Mouse (Mus musculus): ENCODE results near the gene Trim67.

Gene Trim67

DNA sequence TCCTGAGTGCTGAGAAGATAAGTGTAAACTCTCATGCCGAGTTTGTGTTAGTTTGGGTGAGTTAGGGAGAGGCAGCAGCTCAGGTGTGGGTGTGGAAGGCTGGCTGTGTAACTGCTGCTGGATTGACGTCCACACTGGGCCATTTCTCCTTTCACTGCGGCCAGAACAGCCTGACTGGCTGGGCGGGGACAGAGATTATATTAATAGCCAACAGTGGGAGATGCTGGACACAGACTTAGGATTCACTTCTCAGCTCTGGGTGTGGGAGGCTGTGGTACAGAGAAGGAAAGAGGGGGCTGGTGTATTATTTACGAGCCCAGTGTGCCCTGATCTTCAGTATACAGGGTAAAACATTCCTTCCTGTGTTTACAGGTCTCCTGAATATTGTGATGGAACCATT lies 85.2 kb downstream of the Trim67 start:
- DNase-seq (ENCODE audit: low spot score): no peak

DNA sequence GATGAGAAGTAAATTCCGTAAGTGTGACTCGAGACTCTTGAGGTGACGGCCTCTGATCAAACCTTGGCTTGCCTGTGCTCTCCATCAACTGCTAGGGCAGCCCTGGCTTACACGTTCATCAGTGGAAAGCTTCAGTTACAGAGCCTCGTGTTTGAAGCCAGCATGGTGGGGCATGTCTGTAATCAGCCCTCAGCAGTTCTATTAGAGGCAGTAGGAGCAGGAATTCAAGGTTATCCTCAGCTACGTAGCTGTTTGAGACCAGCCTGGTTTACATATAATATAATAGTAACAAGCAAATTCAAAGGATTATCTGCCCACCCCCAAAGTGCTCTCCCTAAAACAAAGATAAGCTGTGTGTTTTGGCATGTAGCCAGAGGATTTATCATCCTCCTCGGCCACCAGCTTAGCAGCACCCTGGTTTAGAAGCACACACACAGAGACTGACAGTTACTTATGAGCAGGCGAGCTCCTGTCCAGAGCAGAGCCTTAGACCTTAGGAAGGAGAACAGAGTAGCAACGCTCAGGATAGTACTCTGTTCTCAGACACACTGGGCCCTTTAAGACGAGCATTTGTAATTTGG lies 86.1 kb downstream of the Trim67 start:
- no peak for DNase-seq (ENCODE audit: low spot score)
